Mouse (Mus musculus): ENCODE data around the gene Itpr1.

- TF ChIP-seq POLR2A (IDR thresholded peaks at IDR 0.05; ENCODE audit: insufficient read depth, low read depth, low read length) (no peak), CTCF (IDR thresholded peaks at IDR 0.05; ENCODE audit: insufficient read depth, low read depth, low read length) (no peak)
Observed at GRCm38 (mm10) chr6:108566549-108566948, 353.7 kb downstream of the Itpr1 start.

Measured in olfactory bulb, adult 2 months (tissue).